Comparison of ENCODE assay signal across 11 mouse cellular contexts in genomic region chr7:118119946-118120345, GRCm38 (mm10). TPM values are rescaled to one million over a fixed set of nuclear protein-coding genes. Genes with fewer than 3 reads are reported as not detected.
DNase-seq lines count a peak whose midpoint lies in the region; ATAC-seq lines count a peak whose summit lies in the region.
"Had no signal": no experiment of that assay in that cellular context is flagged by ENCODE, and none has a peak within 500 bp of the region (broad histone marks: within the 10 kb centered on the region; RNA-seq: fewer than 3 reads in every experiment).

No protein-coding gene starts in this region.

- intact Hi-C loops in left cerebral cortex, postnatal 4 days (cut with DNase I) = no loop called here

- peaks cover 46% of the 10 kb centered on the region for H3K36me3 ChIP-seq in liver, embryonic 11.5 days (ENCODE audit: control insufficient read depth, insufficient read depth, low read length)

- WGBS in liver, embryonic 11.5 days = 84% methylated on average over 5 of the region's 5 CpGs

- no peak overlapping the region for H3K4me3 ChIP-seq in liver, embryonic 11.5 days (ENCODE audit: low read depth, low read length)
- H3K4me3 ChIP-seq: heart, embryonic 12.5 days; stomach, embryonic 15.5 days had no signal

- no peaks in the 10 kb centered on the region for H3K27me3 ChIP-seq in liver, embryonic 11.5 days (replicated peaks; ENCODE audit: control insufficient read depth, insufficient read depth, low read length)
- H3K27me3 ChIP-seq: heart, embryonic 12.5 days; stomach, embryonic 15.5 days had no signal

- peak; percentile 0 for DNase-seq in liver
- no peak for DNase-seq in liver, embryonic 11.5 days (ENCODE audit: low spot score)
- DNase-seq in kidney, adult 9 months = peak; percentile 49
- DNase-seq in thymus, postnatal 4 days = peak; percentile 52
- DNase-seq in frontal cortex, adult 2 months (ENCODE audit: extremely low spot score in 1 of 2, low spot score in 1 of 2) = no peak
- no peak for DNase-seq in left cerebral cortex, postnatal 4 days
- no peak for DNase-seq in layer of hippocampus, adult 11-12 months (ENCODE audit: low spot score)

- no peak for ATAC-seq in liver, embryonic 11.5 days (replicated peaks; ENCODE audit: low FRiP score)
- 0 out of 2 replicates have a peak, but pooled peaks have one; percentile 23 for ATAC-seq in monocyte, adult 5-6 weeks (replicated peaks; ENCODE audit: insufficient number of reproducible peaks, low FRiP score, low TSS enrichment, poor library complexity, severe bottlenecking)
- ATAC-seq: forebrain, embryonic 14.5 days had no signal

- no peaks in the 10 kb centered on the region for H3K9me3 ChIP-seq in liver, embryonic 11.5 days (ENCODE audit: control insufficient read depth, low read length)
- H3K9me3 ChIP-seq: heart, embryonic 12.5 days; stomach, embryonic 15.5 days had no signal

- H3K4me2 ChIP-seq in liver, embryonic 11.5 days = no peak overlapping the region
- H3K4me2 ChIP-seq: heart, embryonic 12.5 days; stomach, embryonic 15.5 days had no signal

- H3K27ac ChIP-seq in liver, embryonic 11.5 days (ENCODE audit: low read depth, low read length) = no peak overlapping the region
- H3K27ac ChIP-seq: stomach, embryonic 15.5 days had no signal

- no peak overlapping the region for H3K9ac ChIP-seq in liver, embryonic 11.5 days (ENCODE audit: low read depth, low read length)
- H3K9ac ChIP-seq: heart, embryonic 12.5 days; stomach, embryonic 15.5 days had no signal

- peaks cover 5% of the 10 kb centered on the region for H3K4me1 ChIP-seq in liver, embryonic 11.5 days (replicated peaks; ENCODE audit: control insufficient read depth, insufficient read depth, low read length)

RNA-seq across cellular contexts. Expression of gene Rps15a, which starts 4.0 kb away (rescaled TPM):
- 865 and 937 TPM in 2 replicates for polyA plus RNA-seq in liver, embryonic 11.5 days (2014; fragmentation: Nextera tagmentation; extraction: Ambion mirVana)
- 800 to 2,076 TPM (median 1,708 TPM) in 3 replicates for total RNA-seq in monocyte, adult 5-6 weeks (2017)
- polyA plus RNA-seq in frontal cortex, adult 2 months (2012; rRNA removed) = 826 and 1,363 TPM in 2 replicates
- total RNA-seq in left cerebral cortex, postnatal 4 days (2021) = 100 to 1,000 TPM; 738 to 789 TPM

RNA-seq across cellular contexts. Expression of gene Arl6ip1, which starts 9.5 kb away (rescaled TPM):
- polyA plus RNA-seq in liver, embryonic 11.5 days (2014; fragmentation: Nextera tagmentation; extraction: Ambion mirVana) = 279 and 288 TPM in 2 replicates
- 207 to 220 TPM (median 208 TPM) in 3 replicates for total RNA-seq in monocyte, adult 5-6 weeks (2017)
- 251 and 293 TPM in 2 replicates for polyA plus RNA-seq in frontal cortex, adult 2 months (2012; rRNA removed)
- total RNA-seq in left cerebral cortex, postnatal 4 days (2021) = 100 to 1,000 TPM; 177 to 189 TPM

Comparison
In these comparisons a context has a peak if more than half of its experiments do, and no peak if none do; other contexts are left out.
1. DNase-seq: peak in liver (single experiment), kidney, adult 9 months (single experiment) and thymus, postnatal 4 days (single experiment); none in liver, embryonic 11.5 days (single experiment), frontal cortex, adult 2 months (0 of 2), left cerebral cortex, postnatal 4 days (single experiment) and layer of hippocampus, adult 11-12 months (single experiment).